Mouse (Mus musculus) inflammation-experienced regulatory T-cells, adult 6 months (primary cell): Measurements from ENCODE around the gene Ensa. TPM values are rescaled to one million over a fixed set of nuclear protein-coding genes. Genes with fewer than 3 reads are reported as not detected.
A peak's percentile ranks its signal among the peaks of the same experiment; 100 is the strongest.
"Not testable (repeated sequence)": the region's sequence is repeated elsewhere in the genome, so short reads cannot be mapped to it uniquely, and the experiment has no call there.

Experiments
- ATAC-seq: one replicate; pipeline ENCODE4 v1.8.0; 2017
- polyA plus RNA-seq, 3 experiments: library from polyadenylated mRNA; unstranded; fragments of 100-300 nt; shearing (Covaris generic); gene quantifications; one replicate each; pipeline ENCODE4 v1.2.1; 2017

Gene Ensa
- 10 to 100 TPM; 68.7 to 89.9 (median 76.3) TPM for polyA plus RNA-seq

GRCm38 (mm10) chr3:95624628-95625503 lies at the start of gene Ensa:
TSS of gene Ensa (plus strand) at chr3:95624993.
- ATAC-seq: peak; percentile 94

- ATAC-seq: no peak
Measured at GRCm38 (mm10) chr3:95587754-95588603, 36.8 kb upstream of the Ensa start.

GRCm38 (mm10) chr3:95588604-95589086 lies 36.1 kb upstream of the Ensa start, which contains the start of gene Golph3l:
TSS of gene Golph3l (plus strand) at chr3:95588934.
- peak; percentile 100 for ATAC-seq

GRCm38 (mm10) chr3:95598734-95599133 lies 26.1 kb upstream of the Ensa start:
- ATAC-seq: no peak

- ATAC-seq: no peak
Measured at GRCm38 (mm10) chr3:95601287-95601686, 23.5 kb upstream of the Ensa start.

- ATAC-seq: no peak
Measured at GRCm38 (mm10) chr3:95606096-95606495, 18.7 kb upstream of the Ensa start.

- ATAC-seq: no peak
Measured at GRCm38 (mm10) chr3:95609195-95609594, 15.6 kb upstream of the Ensa start.

- no peak for ATAC-seq
Measured at GRCm38 (mm10) chr3:95613996-95614395, 10.8 kb upstream of the Ensa start.

- ATAC-seq: no peak
Measured at GRCm38 (mm10) chr3:95618511-95618910, 6.3 kb upstream of the Ensa start.

GRCm38 (mm10) chr3:95621241-95621640 lies 3.6 kb upstream of the Ensa start:
- ATAC-seq: no peak

- ATAC-seq: not testable (repeated sequence)
Measured at GRCm38 (mm10) chr3:95622421-95622820, 2.4 kb upstream of the Ensa start.

- ATAC-seq: no peak
Measured at GRCm38 (mm10) chr3:95623551-95623950, 1.2 kb upstream of the Ensa start.

- not testable (repeated sequence) for ATAC-seq
Measured at GRCm38 (mm10) chr3:95623991-95624515, 740 bp upstream of the Ensa start.

GRCm38 (mm10) chr3:95627763-95628162 lies 3.0 kb downstream of the Ensa start:
- no peak for ATAC-seq

- no peak for ATAC-seq
Measured at GRCm38 (mm10) chr3:95629755-95630154, 5.0 kb downstream of the Ensa start.

GRCm38 (mm10) chr3:95630856-95631255 lies 6.1 kb downstream of the Ensa start:
- ATAC-seq: no peak

- no peak for ATAC-seq
Measured at GRCm38 (mm10) chr3:95631304-95631703, 6.5 kb downstream of the Ensa start.

- peak; percentile 76 for ATAC-seq
Measured at GRCm38 (mm10) chr3:95632648-95633588, 8.1 kb downstream of the Ensa start.

- ATAC-seq: no peak
Measured at GRCm38 (mm10) chr3:95635636-95636035, 10.8 kb downstream of the Ensa start.

- ATAC-seq: no peak
Measured at GRCm38 (mm10) chr3:95636072-95636471, 11.3 kb downstream of the Ensa start.

- no peak for ATAC-seq
Measured at GRCm38 (mm10) chr3:95639694-95640093, 14.9 kb downstream of the Ensa start.

GRCm38 (mm10) chr3:95643097-95643496 lies 18.3 kb downstream of the Ensa start:
- ATAC-seq: no peak
